ENCODE assay signal across 8 mouse cellular contexts in genomic region chr11:54214499-54215443, GRCm38 (mm10). TPM values are rescaled to one million over a fixed set of nuclear protein-coding genes. Genes with fewer than 3 reads are reported as not detected.
A peak's percentile ranks its signal among the peaks of the same experiment; 100 is the strongest.
DNase-seq lines count a peak whose midpoint lies in the region; ATAC-seq and TF ChIP-seq lines count a peak whose summit lies in the region.

No protein-coding gene starts in this region.

- no peaks in the 10 kb centered on the region for H3K9me3 ChIP-seq in midbrain, embryonic 10.5 days (replicated peaks)
- H3K9me3 ChIP-seq in neural tube, embryonic 15.5 days (replicated peaks), result no peaks in the 10 kb centered on the region

- ATAC-seq in inflammation-experienced regulatory T-cells, adult 6 months, result peak; percentile 77
- no peak for ATAC-seq in neural tube, embryonic 15.5 days (ENCODE audit: low FRiP score)

- H3K4me3 ChIP-seq in embryonic fibroblast, embryonic 13.5 days (ENCODE audit: insufficient read depth, low read length), result no peak overlapping the region
- no peak overlapping the region for H3K4me3 ChIP-seq in lung, adult 2 months (replicated peaks; ENCODE audit: extremely low read depth, low read depth, low read length)
- no peak overlapping the region for H3K4me3 ChIP-seq in midbrain, embryonic 10.5 days
- H3K4me3 ChIP-seq in neural tube, embryonic 15.5 days (replicated peaks), result no peak overlapping the region

- no peaks in the 10 kb centered on the region for H3K27me3 ChIP-seq in midbrain, embryonic 10.5 days (ENCODE audit: low read depth, poor library complexity, severe bottlenecking)
- H3K27me3 ChIP-seq in neural tube, embryonic 15.5 days (replicated peaks), result no peaks in the 10 kb centered on the region

- WGBS in lung, adult 2 months, result 39% methylated on average over 9 of the region's 9 CpGs
- WGBS in midbrain, embryonic 10.5 days, result 92% methylated on average over 9 of the region's 9 CpGs
- WGBS in neural tube, embryonic 15.5 days, result 87% methylated on average over 9 of the region's 9 CpGs

- DNase-seq in 416B (ENCODE audit: low read depth) (peak; percentile 90), NIH3T3 (ENCODE audit: low read depth) (peak; percentile 99)
- DNase-seq in lung, adult 2 months, result peak; percentile 35
- peak; percentile 20 to 31 for DNase-seq in right cerebral cortex, postnatal 36 days (ENCODE audit: low spot score in 2 of 2)
- DNase-seq in midbrain, embryonic 10.5 days (ENCODE audit: low spot score), result no peak

- no peak for TF ChIP-seq CTCF in embryonic fibroblast, embryonic 13.5 days (IDR thresholded peaks at IDR 0.05; ENCODE audit: borderline replicate concordance, insufficient read depth, low read length)
- TF ChIP-seq CTCF in lung, adult 2 months (IDR thresholded peaks at IDR 0.05; ENCODE audit: insufficient read depth, low read length), result no peak

- no peak overlapping the region for H3K9ac ChIP-seq in neural tube, embryonic 15.5 days (replicated peaks)

- peaks cover 26% of the 10 kb centered on the region for H3K4me1 ChIP-seq in embryonic fibroblast, embryonic 13.5 days (ENCODE audit: control insufficient read depth, insufficient read depth, low read length)
- peaks cover 6% of the 10 kb centered on the region for H3K4me1 ChIP-seq in lung, adult 2 months (ENCODE audit: control insufficient read depth, insufficient read depth, low read length)
- no peaks in the 10 kb centered on the region for H3K4me1 ChIP-seq in midbrain, embryonic 10.5 days
- no peaks in the 10 kb centered on the region for H3K4me1 ChIP-seq in neural tube, embryonic 15.5 days

- no peaks in the 10 kb centered on the region for H3K36me3 ChIP-seq in midbrain, embryonic 10.5 days
- no peaks in the 10 kb centered on the region for H3K36me3 ChIP-seq in neural tube, embryonic 15.5 days

- TF ChIP-seq POLR2A in embryonic fibroblast, embryonic 13.5 days (IDR thresholded peaks at IDR 0.05; ENCODE audit: low read depth, low read length), result no peak
- TF ChIP-seq POLR2A in lung, adult 2 months (IDR thresholded peaks at IDR 0.05; ENCODE audit: borderline replicate concordance, extremely low read depth, low read depth, low read length), result no peak

- H3K27ac ChIP-seq in embryonic fibroblast, embryonic 13.5 days (ENCODE audit: insufficient read depth, low read length), result peak overlapping the region; percentile 76
- no peak overlapping the region for H3K27ac ChIP-seq in midbrain, embryonic 10.5 days (replicated peaks)
- no peak overlapping the region for H3K27ac ChIP-seq in neural tube, embryonic 15.5 days (replicated peaks)

- H3K4me2 ChIP-seq in neural tube, embryonic 15.5 days, result no peak overlapping the region

RNA-seq across cellular contexts. Expression of gene Csf2, which starts 34.7 kb away (rescaled TPM):
- not detected in 2 replicates for polyA plus RNA-seq in embryonic fibroblast, embryonic 13.5 days (2011; ENCODE audit: insufficient read length, low read depth, missing spikeins)
- 1 to 10 TPM in 2 of 3 experiments, not detected in 1; 1.2 to 2.8 TPM for polyA plus RNA-seq in inflammation-experienced regulatory T-cells, adult 6 months (2017; shearing (Covaris generic))
- 2.0 and 2.5 TPM in 2 replicates for polyA plus RNA-seq in lung, adult 2 months (2012; rRNA removed)
- not detected in 2 replicates for polyA plus RNA-seq in midbrain, embryonic 10.5 days (2016; fragmentation: Nextera tagmentation; extraction: Ambion mirVana)
- polyA plus RNA-seq in neural tube, embryonic 15.5 days (2015; fragmentation: Nextera tagmentation; extraction: Ambion mirVana), result not detected in 2 replicates

RNA-seq across cellular contexts. Expression of gene Il3, which starts 52.3 kb away (rescaled TPM):
- polyA plus RNA-seq in embryonic fibroblast, embryonic 13.5 days (2011; ENCODE audit: insufficient read length, low read depth, missing spikeins), result not detected in 2 replicates
- polyA plus RNA-seq in inflammation-experienced regulatory T-cells, adult 6 months (2017; shearing (Covaris generic)), result not detected
- polyA plus RNA-seq in lung, adult 2 months (2012; rRNA removed), result not detected in 2 replicates
- not detected in 2 replicates for polyA plus RNA-seq in midbrain, embryonic 10.5 days (2016; fragmentation: Nextera tagmentation; extraction: Ambion mirVana)
- not detected in 2 replicates for polyA plus RNA-seq in neural tube, embryonic 15.5 days (2015; fragmentation: Nextera tagmentation; extraction: Ambion mirVana)
